Mouse (Mus musculus): ENCODE results near the gene Trim26. TPM values are rescaled to one million over a fixed set of nuclear protein-coding genes. Genes with fewer than 3 reads are reported as not detected.
A peak's percentile ranks its signal among the peaks of the same experiment; 100 is the strongest.
"Not testable (repeated sequence)": the region's sequence is repeated elsewhere in the genome, so short reads cannot be mapped to it uniquely, and the experiment has no call there.

Gene Trim26
- 21.7 and 22.8 TPM in 2 replicates for polyA plus RNA-seq (2015; fragmentation: Nextera tagmentation; extraction: Ambion mirVana)

GRCm38 (mm10) chr17:36836874-36837647, at the start of gene Trim26:
Trim26 (plus strand) TSS chr17:36837134.
- H3K27ac ChIP-seq (replicated peaks), result peak within 1 kb of the TSS; percentile 96
- peak; percentile 98 for ATAC-seq (ENCODE audit: extremely low read depth, insufficient number of reproducible peaks, low FRiP score, low TSS enrichment)
- no peaks in the 10 kb centered on the region for H3K9me3 ChIP-seq
- peaks cover 7% of the 10 kb centered on the region; the same call in 1 of the 2 replicates for H3K36me3 ChIP-seq
- peak within 1 kb of the TSS; percentile 95 for H3K9ac ChIP-seq
- peak within 1 kb of the TSS; percentile 80 for H3K4me3 ChIP-seq
- peak within 1 kb of the TSS; percentile 73 for H3K4me2 ChIP-seq
- H3K27me3 ChIP-seq (replicated peaks), result no peaks in the 10 kb centered on the region; the same call in 1 of the 2 replicates
- peaks cover 25% of the 10 kb centered on the region for H3K4me1 ChIP-seq
- under 1% methylated on average over 58 of the region's 58 CpGs for WGBS

GRCm38 (mm10) chr17:36788351-36788750, 48.6 kb upstream of the Trim26 start:
- no peaks in the 10 kb centered on the region for H3K36me3 ChIP-seq
- no peak overlapping the region for H3K27ac ChIP-seq (replicated peaks)
- H3K9me3 ChIP-seq, result no peaks in the 10 kb centered on the region
- no peak for ATAC-seq (ENCODE audit: extremely low read depth, insufficient number of reproducible peaks, low FRiP score, low TSS enrichment)
- no peak overlapping the region for H3K4me2 ChIP-seq
- WGBS, result 81% methylated on average over 2 of the region's 2 CpGs
- H3K4me3 ChIP-seq, result no peak overlapping the region
- no peaks in the 10 kb centered on the region for H3K27me3 ChIP-seq (replicated peaks)
- no peaks in the 10 kb centered on the region for H3K4me1 ChIP-seq
- no peak overlapping the region for H3K9ac ChIP-seq

GRCm38 (mm10) chr17:36788801-36789200, 48.1 kb upstream of the Trim26 start:
- not testable (repeated sequence) for H3K27me3 ChIP-seq (replicated peaks); H3K4me2 ChIP-seq; H3K9me3 ChIP-seq; H3K9ac ChIP-seq; H3K4me3 ChIP-seq; H3K27ac ChIP-seq (replicated peaks); H3K36me3 ChIP-seq; ATAC-seq (ENCODE audit: extremely low read depth, insufficient number of reproducible peaks, low FRiP score, low TSS enrichment); H3K4me1 ChIP-seq

- H3K4me3 ChIP-seq, result no peak overlapping the region
- no peaks in the 10 kb centered on the region for H3K27me3 ChIP-seq (replicated peaks)
- no peak for ATAC-seq (ENCODE audit: extremely low read depth, insufficient number of reproducible peaks, low FRiP score, low TSS enrichment)
- H3K27ac ChIP-seq (replicated peaks), result no peak overlapping the region
- no peaks in the 10 kb centered on the region for H3K36me3 ChIP-seq
- no peaks in the 10 kb centered on the region for H3K4me1 ChIP-seq
- no peaks in the 10 kb centered on the region for H3K9me3 ChIP-seq
- H3K9ac ChIP-seq, result no peak overlapping the region
- no peak overlapping the region for H3K4me2 ChIP-seq
- 67% methylated on average over 10 of the region's 10 CpGs for WGBS
These were observed 37.4 kb upstream of the Trim26 start for GRCm38 (mm10) chr17:36799493-36799892.

- not testable (repeated sequence) for H3K36me3 ChIP-seq; H3K27me3 ChIP-seq (replicated peaks); H3K9ac ChIP-seq; H3K4me1 ChIP-seq; H3K9me3 ChIP-seq; H3K27ac ChIP-seq (replicated peaks); H3K4me3 ChIP-seq; ATAC-seq (ENCODE audit: extremely low read depth, insufficient number of reproducible peaks, low FRiP score, low TSS enrichment); H3K4me2 ChIP-seq
- WGBS, result 28% methylated on average over 4 of the region's 4 CpGs
These were observed 36.9 kb upstream of the Trim26 start for GRCm38 (mm10) chr17:36799921-36800462.

GRCm38 (mm10) chr17:36811871-36812270, 25.1 kb upstream of the Trim26 start, which contains the start of gene H2-M10.6:
H2-M10.6 (plus strand) TSS chr17:36812171.
- no peaks in the 10 kb centered on the region for H3K27me3 ChIP-seq (replicated peaks)
- H3K9ac ChIP-seq, result no peak within 1 kb of the TSS
- no peak for ATAC-seq (ENCODE audit: extremely low read depth, insufficient number of reproducible peaks, low FRiP score, low TSS enrichment)
- no peak within 1 kb of the TSS for H3K4me2 ChIP-seq
- H3K27ac ChIP-seq (replicated peaks), result no peak within 1 kb of the TSS
- no peaks in the 10 kb centered on the region for H3K36me3 ChIP-seq
- no peaks in the 10 kb centered on the region for H3K4me1 ChIP-seq
- H3K4me3 ChIP-seq, result no peak within 1 kb of the TSS
- H3K9me3 ChIP-seq, result no peaks in the 10 kb centered on the region

GRCm38 (mm10) chr17:36824005-36824404, 12.9 kb upstream of the Trim26 start:
- H3K27me3 ChIP-seq (replicated peaks), result 0 out of 2 replicates have a peak, but pooled peaks cover 6% of the 10 kb centered on the region
- H3K4me1 ChIP-seq, result no peaks in the 10 kb centered on the region
- H3K4me2 ChIP-seq, result no peak overlapping the region
- H3K4me3 ChIP-seq, result no peak overlapping the region
- H3K36me3 ChIP-seq, result no peaks in the 10 kb centered on the region
- no peaks in the 10 kb centered on the region for H3K9me3 ChIP-seq
- H3K27ac ChIP-seq (replicated peaks), result no peak overlapping the region
- H3K9ac ChIP-seq, result no peak overlapping the region
- ATAC-seq (ENCODE audit: extremely low read depth, insufficient number of reproducible peaks, low FRiP score, low TSS enrichment), result no peak

GRCm38 (mm10) chr17:36825525-36825924, 11.4 kb upstream of the Trim26 start:
- Histone ChIP-seq H3K4me3 (no peak overlapping the region), H3K36me3 (no peaks in the 10 kb centered on the region), H3K4me1 (no peaks in the 10 kb centered on the region), H3K27me3 (replicated peaks) (0 out of 2 replicates have a peak, but pooled peaks cover 4% of the 10 kb centered on the region), H3K9ac (no peak overlapping the region), H3K4me2 (no peak overlapping the region), H3K9me3 (no peaks in the 10 kb centered on the region), H3K27ac (replicated peaks) (no peak overlapping the region)
- ATAC-seq (ENCODE audit: extremely low read depth, insufficient number of reproducible peaks, low FRiP score, low TSS enrichment), result no peak
- 14% methylated on average over 4 of the region's 4 CpGs for WGBS

- H3K36me3 ChIP-seq; H3K27ac ChIP-seq (replicated peaks); H3K4me2 ChIP-seq; ATAC-seq (ENCODE audit: extremely low read depth, insufficient number of reproducible peaks, low FRiP score, low TSS enrichment); H3K9ac ChIP-seq; H3K4me3 ChIP-seq; H3K27me3 ChIP-seq (replicated peaks); H3K9me3 ChIP-seq; H3K4me1 ChIP-seq: not testable (repeated sequence)
- 14% methylated on average over 5 of the region's 5 CpGs for whole genome bisulfite sequencing
These were observed 10.9 kb upstream of the Trim26 start for GRCm38 (mm10) chr17:36826002-36826401.

GRCm38 (mm10) chr17:36828488-36828887, 8.4 kb upstream of the Trim26 start:
- WGBS, result 79% methylated on average over 2 of the region's 2 CpGs
- H3K4me2 ChIP-seq, result no peak overlapping the region
- no peak for ATAC-seq (ENCODE audit: extremely low read depth, insufficient number of reproducible peaks, low FRiP score, low TSS enrichment)
- no peak overlapping the region for H3K27ac ChIP-seq (replicated peaks)
- H3K4me3 ChIP-seq, result no peak overlapping the region
- H3K36me3 ChIP-seq, result no peaks in the 10 kb centered on the region
- no peaks in the 10 kb centered on the region for H3K4me1 ChIP-seq
- peaks cover 4% of the 10 kb centered on the region; the same call in 1 of the 2 replicates for H3K27me3 ChIP-seq (replicated peaks)
- H3K9me3 ChIP-seq, result no peaks in the 10 kb centered on the region
- H3K9ac ChIP-seq, result no peak overlapping the region

- WGBS, result 65% methylated on average over 3 of the region's 3 CpGs
- Histone ChIP-seq H3K4me1 (no peaks in the 10 kb centered on the region), H3K36me3 (no peaks in the 10 kb centered on the region), H3K27me3 (replicated peaks) (peaks cover 4% of the 10 kb centered on the region; the same call in 1 of the 2 replicates), H3K9me3 (no peaks in the 10 kb centered on the region), H3K4me3 (no peak overlapping the region), H3K4me2 (no peak overlapping the region), H3K9ac (no peak overlapping the region), H3K27ac (replicated peaks) (no peak overlapping the region)
- ATAC-seq (ENCODE audit: extremely low read depth, insufficient number of reproducible peaks, low FRiP score, low TSS enrichment), result no peak
These were observed 6.5 kb upstream of the Trim26 start for GRCm38 (mm10) chr17:36830470-36830869.

- Histone ChIP-seq H3K4me2 (no peak overlapping the region), H3K27ac (replicated peaks) (no peak overlapping the region), H3K4me1 (peaks cover 11% of the 10 kb centered on the region), H3K9me3 (no peaks in the 10 kb centered on the region), H3K36me3 (no peaks in the 10 kb centered on the region), H3K4me3 (no peak overlapping the region), H3K27me3 (replicated peaks) (peaks cover 4% of the 10 kb centered on the region; the same call in 1 of the 2 replicates), H3K9ac (no peak overlapping the region)
- WGBS, result 53% methylated on average over 4 of the region's 4 CpGs
- no peak for ATAC-seq (ENCODE audit: extremely low read depth, insufficient number of reproducible peaks, low FRiP score, low TSS enrichment)
These were observed 4.2 kb upstream of the Trim26 start for GRCm38 (mm10) chr17:36832694-36833093.

Data from heart, embryonic 13.5 days (tissue).